Mouse (Mus musculus) heart, adult 8-10 months (tissue): ENCODE results near the gene Ide. TPM values are rescaled to one million over a fixed set of nuclear protein-coding genes. Genes with fewer than 3 reads are reported as not detected.

Experiments used
- DNase-seq: peaks from one replicate; pipeline ENCODE4 v3.0.0; 2022; ENCODE audit warnings: low spot score
- total RNA-seq, 4 experiments: library from RNA; stranded (reverse); gene quantifications; 2 replicates each; pipeline ENCODE4 v1.2.4; 2022

Ide gene
- total RNA-seq = 100 to 1,000 TPM in 1 of 4 experiments, 10 to 100 TPM in 3; 54.5 to 105 (median 65.6) TPM

DNA sequence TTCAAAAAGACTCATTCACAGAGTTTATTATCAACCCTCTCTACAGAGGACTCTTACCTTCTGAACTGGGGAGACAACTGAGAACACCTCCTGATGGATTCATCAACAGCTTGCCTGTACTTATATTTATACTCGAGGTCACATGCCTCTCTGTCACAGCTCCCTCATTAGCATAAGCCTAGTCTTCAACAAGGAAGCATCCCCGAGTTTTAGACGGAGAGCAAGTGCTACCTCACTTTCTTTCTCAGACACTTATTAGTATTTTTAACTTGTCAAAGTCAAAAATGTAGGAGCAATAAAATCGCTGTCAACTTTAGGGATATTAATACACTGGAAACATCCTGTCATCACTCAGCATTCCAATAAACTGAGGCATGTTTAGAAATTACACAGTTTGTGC, at the start of gene Ide:
Ide (minus strand) TSS at position 101 of the 400 bp plus-strand sequence.
- no peak for DNase-seq

- DNase-seq = no peak
These were observed 48.5 kb upstream of the Ide start for GRCm38 (mm10) chr19:37386126-37386525.

DNA sequence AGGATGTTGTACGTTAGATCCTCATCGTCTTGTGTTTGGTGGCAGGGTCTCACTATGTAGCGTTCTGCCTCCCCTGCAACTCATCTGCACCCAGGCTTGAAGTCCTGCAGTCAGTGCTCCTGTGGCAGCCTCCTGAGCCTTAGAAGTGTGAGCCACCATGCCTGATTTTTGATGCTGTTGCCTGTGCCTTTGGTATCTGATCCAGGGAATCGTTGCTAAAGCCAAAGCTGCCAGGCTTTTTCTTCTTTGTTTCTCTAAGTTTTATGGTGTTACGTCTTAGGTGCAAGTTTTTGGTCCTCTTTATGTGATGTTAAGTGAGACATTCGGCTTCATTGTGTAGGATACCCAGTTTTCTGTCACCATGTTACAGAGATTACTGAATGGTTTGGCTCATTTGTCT, 41.2 kb upstream of the Ide start:
- no peak for DNase-seq

DNA sequence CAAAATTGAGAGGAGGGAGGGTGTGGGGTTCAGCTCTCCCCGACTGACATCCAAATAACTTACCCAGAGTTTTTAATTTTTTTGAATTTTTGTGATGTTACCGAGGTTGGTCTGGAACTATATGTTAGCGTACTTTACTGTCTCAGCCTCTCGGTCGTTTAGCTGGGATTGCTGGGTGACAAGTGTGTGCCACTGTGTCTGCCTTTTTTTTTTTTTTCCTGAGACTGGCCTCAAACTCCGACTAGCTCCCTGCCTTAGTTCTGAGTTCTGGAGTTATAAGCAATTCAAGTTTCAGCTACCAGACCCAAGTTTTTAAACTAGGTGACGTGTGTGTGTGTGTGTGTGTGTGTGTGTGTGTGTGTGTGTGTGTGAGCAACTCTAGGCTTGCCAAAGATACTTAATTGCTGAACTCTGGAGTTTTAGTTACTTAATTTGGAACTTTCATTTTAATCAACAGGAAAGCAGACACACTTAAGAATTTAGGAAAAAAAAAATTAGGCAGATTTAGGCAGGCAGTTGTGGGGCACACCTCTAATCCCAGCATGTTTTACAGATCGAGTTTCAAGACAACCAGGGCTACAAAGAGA, 39.8 kb upstream of the Ide start:
- no peak for DNase-seq

GRCm38 (mm10) chr19:37376841-37377240, 39.2 kb upstream of the Ide start:
- DNase-seq = no peak

- peak; percentile 95 for DNase-seq
These were observed 38.3 kb upstream of the Ide start, which contains the start of gene Kif11 for GRCm38 (mm10) chr19:37375755-37376615. Gene Kif11 (plus strand): TSS chr19:37376403.

- no peak for DNase-seq
These were observed 37.5 kb upstream of the Ide start for GRCm38 (mm10) chr19:37374941-37375754.

- DNase-seq = no peak
These were observed 32.7 kb upstream of the Ide start for GRCm38 (mm10) chr19:37370356-37370755.

DNA sequence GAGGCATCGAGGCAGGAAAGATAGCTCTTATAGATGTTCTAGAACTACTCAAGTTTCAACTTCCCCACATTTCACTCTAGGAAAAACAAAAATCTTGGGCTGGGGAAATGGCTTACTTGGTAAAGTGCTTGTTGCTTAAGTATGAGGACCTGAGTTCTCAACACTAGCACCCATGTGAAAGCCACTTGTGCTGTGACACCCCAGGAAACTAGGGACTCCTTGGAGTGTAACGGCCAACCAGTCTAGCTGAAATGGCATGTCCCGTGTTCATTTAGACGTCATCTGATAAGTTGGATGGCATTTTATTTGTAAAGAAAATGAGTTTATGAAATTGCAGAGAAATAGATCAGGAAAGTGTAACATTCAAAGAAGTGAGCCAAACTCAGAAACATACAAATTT, 32.3 kb upstream of the Ide start:
- no peak for DNase-seq

DNA sequence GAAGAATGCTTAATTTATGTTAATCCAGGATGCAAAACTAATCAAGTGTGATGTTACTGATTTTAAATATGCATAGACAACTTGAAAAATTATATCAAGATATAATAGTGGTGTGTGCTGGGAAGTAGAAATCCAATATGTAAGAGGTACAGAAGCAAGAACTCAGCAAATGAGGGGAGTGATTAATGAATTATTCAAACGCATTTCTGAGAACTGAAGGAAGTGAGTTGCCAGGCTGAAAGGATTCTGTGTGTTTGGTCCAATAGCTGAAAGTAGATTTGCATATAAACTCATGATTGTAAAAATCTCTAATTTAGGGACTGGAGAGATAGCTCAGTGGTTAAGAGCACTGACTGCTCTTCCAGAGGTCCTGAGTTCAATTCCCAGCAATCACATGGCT, 31.3 kb upstream of the Ide start:
- DNase-seq = no peak

DNA sequence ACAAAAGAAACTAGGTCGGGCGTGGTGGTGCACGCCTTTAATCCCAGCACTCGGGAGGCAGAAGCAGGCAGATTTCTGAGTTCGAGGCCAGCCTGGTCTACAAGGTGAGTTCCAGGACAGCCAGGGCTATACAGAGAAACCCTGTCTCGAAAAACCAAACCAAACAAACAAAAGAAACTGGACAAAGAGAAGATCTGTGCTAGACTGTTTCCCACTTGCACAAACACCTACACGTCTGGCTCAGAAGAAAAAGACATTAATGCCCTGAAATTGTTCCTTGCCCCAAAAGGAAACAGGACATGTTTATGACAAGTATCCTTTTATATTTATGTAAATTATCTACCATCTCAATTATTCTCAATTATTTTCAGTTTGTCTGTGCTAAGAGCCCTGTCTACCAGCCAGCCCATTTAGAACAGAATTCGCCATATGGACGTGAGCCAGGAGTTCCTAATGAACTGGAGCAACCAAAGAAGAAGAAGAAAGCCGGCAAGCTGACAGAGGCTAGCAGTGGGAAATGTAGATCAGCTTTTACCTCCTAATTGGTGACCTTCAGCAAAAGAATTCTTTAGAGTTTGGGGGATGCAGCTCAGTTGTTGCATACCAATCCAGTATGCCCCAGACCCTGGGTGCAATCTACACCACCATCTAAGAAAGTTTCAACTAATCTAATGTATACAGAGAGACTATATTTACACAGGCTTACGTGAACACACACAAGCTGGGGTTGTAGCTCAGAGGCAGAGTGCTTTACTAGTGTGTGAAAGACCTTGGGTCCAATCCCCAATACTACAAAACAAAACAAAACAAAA, 25.7 kb upstream of the Ide start:
- DNase-seq = no peak

GRCm38 (mm10) chr19:37362545-37362944, 24.9 kb upstream of the Ide start:
- DNase-seq = no peak

GRCm38 (mm10) chr19:37360044-37360443, 22.4 kb upstream of the Ide start:
- no peak for DNase-seq

DNA sequence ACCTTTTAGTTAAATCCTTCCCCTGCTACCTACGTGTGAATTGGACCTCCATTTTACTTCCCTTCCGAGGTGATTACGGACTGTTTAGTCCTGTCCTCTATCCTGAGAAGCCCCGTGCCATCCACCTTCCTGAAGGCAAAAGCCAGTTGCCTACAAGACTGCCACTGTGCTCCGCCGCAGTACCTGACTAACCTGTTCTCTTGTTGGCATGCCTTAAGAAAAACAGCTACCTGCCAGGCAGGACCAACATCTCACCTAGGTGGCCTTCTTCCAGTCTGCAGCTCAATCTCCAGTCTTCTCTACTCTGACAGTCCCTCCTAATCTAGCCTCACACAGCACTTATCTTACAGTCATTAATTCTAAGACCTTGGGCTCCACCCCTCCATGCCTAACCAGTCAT, 15.7 kb upstream of the Ide start:
- no peak for DNase-seq

DNA sequence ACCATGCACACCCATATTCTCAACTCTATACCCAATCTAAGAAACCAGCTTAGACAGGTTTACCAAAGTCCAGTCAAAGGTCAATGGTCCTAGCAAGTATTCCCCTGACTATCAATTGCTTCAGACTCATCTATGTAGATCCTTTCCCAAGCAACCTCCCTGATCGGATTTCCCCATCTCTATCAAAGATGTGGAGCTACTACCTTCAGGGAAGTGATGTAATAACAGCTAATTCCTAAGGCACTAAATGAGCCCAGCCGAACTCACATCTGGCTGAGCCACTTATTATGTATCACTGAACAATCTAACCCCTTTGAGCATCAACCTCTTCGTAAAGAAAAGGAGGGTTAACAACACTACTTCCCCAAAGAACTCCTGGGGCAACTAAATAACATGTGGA, 15.1 kb upstream of the Ide start:
- DNase-seq = no peak

GRCm38 (mm10) chr19:37348952-37349351, 11.3 kb upstream of the Ide start:
- DNase-seq = no peak

GRCm38 (mm10) chr19:37348331-37348730, 10.7 kb upstream of the Ide start:
- DNase-seq = no peak

GRCm38 (mm10) chr19:37346258-37346657, 8.6 kb upstream of the Ide start:
- DNase-seq = no peak

- DNase-seq = no peak
These were observed 6.2 kb upstream of the Ide start for GRCm38 (mm10) chr19:37343899-37344298.

- DNase-seq = no peak
These were observed 3.3 kb upstream of the Ide start for GRCm38 (mm10) chr19:37340931-37341330.

- no peak for DNase-seq
These were observed 2.8 kb upstream of the Ide start for GRCm38 (mm10) chr19:37340495-37340894.
